9 mouse cellular contexts compared by ENCODE assay signal in genomic region chrX:56791268-56791667, GRCm38 (mm10). TPM values are rescaled to one million over a fixed set of nuclear protein-coding genes. Genes with fewer than 3 reads are reported as not detected.
DNase-seq lines count a peak whose midpoint lies in the region; ATAC-seq and TF ChIP-seq lines count a peak whose summit lies in the region.
"Had no signal": no experiment of that assay in that cellular context is flagged by ENCODE, and none has a peak within 500 bp of the region (broad histone marks: within the 10 kb centered on the region; RNA-seq: fewer than 3 reads in every experiment).

No protein-coding gene starts in this region.

- no peaks in the 10 kb centered on the region for H3K9me3 ChIP-seq in kidney, embryonic 14.5 days (ENCODE audit: control insufficient read depth, low read length)
- H3K9me3 ChIP-seq in intestine, postnatal 0 days (ENCODE audit: control insufficient read depth) = no peaks in the 10 kb centered on the region
- H3K9me3 ChIP-seq in limb, embryonic 11.5 days (ENCODE audit: control insufficient read depth, low read length) = no peaks in the 10 kb centered on the region
- H3K9me3 ChIP-seq: megakaryocyte, embryonic 14.5 days had no signal

- H3K27ac ChIP-seq in kidney, embryonic 14.5 days (ENCODE audit: low read depth, low read length) = no peak overlapping the region
- no peak overlapping the region for H3K27ac ChIP-seq in intestine, postnatal 0 days (ENCODE audit: low read depth, low read length)
- no peak overlapping the region for H3K27ac ChIP-seq in limb, embryonic 11.5 days (replicated peaks; ENCODE audit: low read depth, low read length)

- no peak overlapping the region for H3K4me2 ChIP-seq in kidney, embryonic 14.5 days (replicated peaks; ENCODE audit: low read depth, low read length)
- H3K4me2 ChIP-seq in intestine, postnatal 0 days (replicated peaks; ENCODE audit: low read depth) = no peak overlapping the region
- no peak overlapping the region for H3K4me2 ChIP-seq in limb, embryonic 11.5 days (ENCODE audit: low read depth, severe bottlenecking)

- H3K9ac ChIP-seq in kidney, embryonic 14.5 days (ENCODE audit: low read depth, low read length) = no peak overlapping the region
- H3K9ac ChIP-seq in intestine, postnatal 0 days (ENCODE audit: low read depth, low read length) = no peak overlapping the region
- H3K9ac ChIP-seq in limb, embryonic 11.5 days (ENCODE audit: low read length) = no peak overlapping the region

- WGBS in kidney, embryonic 14.5 days = 63% methylated on average over 15 of the region's 15 CpGs
- 55% methylated on average over 15 of the region's 15 CpGs for WGBS in intestine, postnatal 0 days
- WGBS in limb, embryonic 11.5 days = 57% methylated on average over 15 of the region's 15 CpGs

- ATAC-seq in kidney, embryonic 14.5 days (ENCODE audit: low FRiP score, low TSS enrichment) = no peak
- ATAC-seq in intestine, postnatal 0 days = peak; percentile 57; the same call in 1 of the 2 replicates
- ATAC-seq in limb, embryonic 11.5 days (ENCODE audit: insufficient number of reproducible peaks, low FRiP score, low TSS enrichment, low read depth) = peak; percentile 35; the same call in 1 of the 2 replicates

- no peaks in the 10 kb centered on the region for H3K27me3 ChIP-seq in kidney, embryonic 14.5 days (ENCODE audit: control insufficient read depth, insufficient read depth, low read length)
- H3K27me3 ChIP-seq in intestine, postnatal 0 days (replicated peaks; ENCODE audit: control insufficient read depth, insufficient read depth, low read length) = no peaks in the 10 kb centered on the region
- no peaks in the 10 kb centered on the region for H3K27me3 ChIP-seq in limb, embryonic 11.5 days (ENCODE audit: control insufficient read depth, insufficient read depth, low read length)

- no peaks in the 10 kb centered on the region for H3K4me1 ChIP-seq in kidney, embryonic 14.5 days (ENCODE audit: control insufficient read depth, insufficient read depth, low read length)
- no peaks in the 10 kb centered on the region for H3K4me1 ChIP-seq in intestine, postnatal 0 days (replicated peaks; ENCODE audit: control insufficient read depth, insufficient read depth, low read length)
- no peaks in the 10 kb centered on the region for H3K4me1 ChIP-seq in limb, embryonic 11.5 days (ENCODE audit: control insufficient read depth, insufficient read depth, low read length)

- DNase-seq in kidney, adult 11 months = peak; percentile 26
- DNase-seq in cerebellum, adult 9-10 months = peak; percentile 67
- DNase-seq in frontal cortex, postnatal 25 days (ENCODE audit: low spot score in 2 of 2) = peak; percentile 19 to 36
- DNase-seq in limb, embryonic 11.5 days (ENCODE audit: low spot score) = peak; percentile 64
- DNase-seq in naive thymus-derived CD4-positive, alpha-beta T cell, adult 2 months (ENCODE audit: low read depth) = peak; percentile 17
- DNase-seq in thymus, postnatal 10 days (ENCODE audit: low spot score in 2 of 2) = peak; percentile 6 to 22

- TF ChIP-seq CTCF in intestine, postnatal 0 days (IDR thresholded peaks at IDR 0.05; ENCODE audit: low read depth) = peak; percentile 76

- no peak overlapping the region for H3K4me3 ChIP-seq in kidney, embryonic 14.5 days (ENCODE audit: low read length)
- H3K4me3 ChIP-seq in intestine, postnatal 0 days (ENCODE audit: low read depth, low read length) = no peak overlapping the region
- no peak overlapping the region for H3K4me3 ChIP-seq in limb, embryonic 11.5 days (ENCODE audit: low read depth, low read length)
- H3K4me3 ChIP-seq: megakaryocyte, embryonic 14.5 days had no signal

- H3K36me3 ChIP-seq in kidney, embryonic 14.5 days (ENCODE audit: control insufficient read depth, insufficient read depth, low read length) = no peaks in the 10 kb centered on the region
- no peaks in the 10 kb centered on the region; the same call in 1 of the 2 replicates for H3K36me3 ChIP-seq in intestine, postnatal 0 days (ENCODE audit: control insufficient read depth, insufficient read depth)
- H3K36me3 ChIP-seq in limb, embryonic 11.5 days (ENCODE audit: control insufficient read depth, insufficient read depth, low read length) = no peaks in the 10 kb centered on the region; the same call in 1 of the 2 replicates

RNA-seq across cellular contexts. Expression of gene Map7d3, which starts 30.9 kb away (rescaled TPM):
- polyA plus RNA-seq in kidney, embryonic 14.5 days (2014; fragmentation: Nextera tagmentation; extraction: Ambion mirVana) = 1.7 and 1.9 TPM in 2 replicates
- 1.2 and 1.4 TPM in 2 replicates for polyA plus RNA-seq in intestine, postnatal 0 days (2015; fragmentation: Nextera tagmentation; extraction: Ambion mirVana)
- 3.0 and 3.2 TPM in 2 replicates for polyA plus RNA-seq in limb, embryonic 11.5 days (2014; fragmentation: Nextera tagmentation; extraction: Ambion mirVana)

RNA-seq across cellular contexts. Expression of gene Fhl1, which starts 59.7 kb away (rescaled TPM):
- 47.4 and 60.3 TPM in 2 replicates for polyA plus RNA-seq in kidney, embryonic 14.5 days (2014; fragmentation: Nextera tagmentation; extraction: Ambion mirVana)
- polyA plus RNA-seq in intestine, postnatal 0 days (2015; fragmentation: Nextera tagmentation; extraction: Ambion mirVana) = 95.9 and 102 TPM in 2 replicates
- polyA plus RNA-seq in limb, embryonic 11.5 days (2014; fragmentation: Nextera tagmentation; extraction: Ambion mirVana) = 52.0 and 53.4 TPM in 2 replicates

Comparison
In these comparisons a context has a peak if more than half of its experiments do, and no peak if none do; other contexts are left out.
1. DNase-seq: peak in every context shown above with its lines; median percentile 67 in cerebellum, adult 9-10 months; 64 in limb, embryonic 11.5 days; 28 in frontal cortex, postnatal 25 days; 26 in kidney, adult 11 months; 17 in naive thymus-derived CD4-positive, alpha-beta T cell, adult 2 months; 14 in thymus, postnatal 10 days.